Comparison of ENCODE assay signal across 8 mouse cellular contexts in genomic region chr11:51615601-51616000, GRCm38 (mm10). TPM values are rescaled to one million over a fixed set of nuclear protein-coding genes. Genes with fewer than 3 reads are reported as not detected.
DNase-seq lines count a peak whose midpoint lies in the region; ATAC-seq and TF ChIP-seq lines count a peak whose summit lies in the region.

No protein-coding gene starts in this region.

- H3K4me3 ChIP-seq in forebrain, postnatal 0 days (ENCODE audit: low read depth, low read length): peak overlapping the region; percentile 27
- H3K4me3 ChIP-seq in hindbrain, embryonic 13.5 days: peak overlapping the region; percentile 32
- peak overlapping the region; percentile 32 for H3K4me3 ChIP-seq in midbrain, embryonic 16.5 days (ENCODE audit: low read depth, low read length)
- peak overlapping the region; percentile 42 for H3K4me3 ChIP-seq in stomach, embryonic 16.5 days (replicated peaks; ENCODE audit: low read length)

- 0 out of 2 replicates have a peak, but pooled peaks cover 3% of the 10 kb centered on the region for H3K4me1 ChIP-seq in forebrain, postnatal 0 days (ENCODE audit: insufficient read depth)
- peaks cover 24% of the 10 kb centered on the region for H3K4me1 ChIP-seq in hindbrain, embryonic 13.5 days (replicated peaks)
- peaks cover 12% of the 10 kb centered on the region for H3K4me1 ChIP-seq in midbrain, embryonic 16.5 days (ENCODE audit: control insufficient read depth, insufficient read depth, low read length)
- H3K4me1 ChIP-seq in stomach, embryonic 16.5 days (ENCODE audit: control insufficient read depth, insufficient read depth, low read length): peaks cover 17% of the 10 kb centered on the region

- H3K9me3 ChIP-seq in forebrain, postnatal 0 days (ENCODE audit: low read length): no peaks in the 10 kb centered on the region
- no peaks in the 10 kb centered on the region for H3K9me3 ChIP-seq in hindbrain, embryonic 13.5 days
- no peaks in the 10 kb centered on the region for H3K9me3 ChIP-seq in midbrain, embryonic 16.5 days (replicated peaks; ENCODE audit: control insufficient read depth, low read length, poor library complexity, severe bottlenecking)
- H3K9me3 ChIP-seq in stomach, embryonic 16.5 days (replicated peaks; ENCODE audit: control insufficient read depth, low read length): no peaks in the 10 kb centered on the region

- H3K36me3 ChIP-seq in forebrain, postnatal 0 days (ENCODE audit: insufficient read depth): no peaks in the 10 kb centered on the region
- H3K36me3 ChIP-seq in hindbrain, embryonic 13.5 days: no peaks in the 10 kb centered on the region
- H3K36me3 ChIP-seq in midbrain, embryonic 16.5 days (ENCODE audit: control insufficient read depth, insufficient read depth, low read length): no peaks in the 10 kb centered on the region
- no peaks in the 10 kb centered on the region for H3K36me3 ChIP-seq in stomach, embryonic 16.5 days (ENCODE audit: control insufficient read depth, insufficient read depth, low read length)

- H3K27ac ChIP-seq in forebrain, postnatal 0 days (ENCODE audit: low read depth, low read length): 0 out of 2 replicates have a peak overlapping the region, but pooled peaks have one; percentile 15
- H3K27ac ChIP-seq in hindbrain, embryonic 13.5 days: no peak overlapping the region
- peak overlapping the region; percentile 26; the same call in 1 of the 2 replicates for H3K27ac ChIP-seq in midbrain, embryonic 16.5 days (ENCODE audit: low read length)
- H3K27ac ChIP-seq in stomach, embryonic 16.5 days (ENCODE audit: low read length): peak overlapping the region; percentile 97

- no peaks in the 10 kb centered on the region for H3K27me3 ChIP-seq in forebrain, postnatal 0 days (ENCODE audit: insufficient read depth, low read length)
- H3K27me3 ChIP-seq in hindbrain, embryonic 13.5 days: no peaks in the 10 kb centered on the region
- H3K27me3 ChIP-seq in midbrain, embryonic 16.5 days (ENCODE audit: control insufficient read depth, insufficient read depth, low read depth, low read length): no peaks in the 10 kb centered on the region
- no peaks in the 10 kb centered on the region for H3K27me3 ChIP-seq in stomach, embryonic 16.5 days (ENCODE audit: control insufficient read depth, insufficient read depth, low read length)

- WGBS in forebrain, postnatal 0 days: 7% methylated on average over 14 of the region's 14 CpGs
- 4% methylated on average over 14 of the region's 14 CpGs for WGBS in hindbrain, embryonic 13.5 days
- WGBS in midbrain, embryonic 16.5 days: 6% methylated on average over 14 of the region's 14 CpGs
- 4% methylated on average over 14 of the region's 14 CpGs for WGBS in stomach, embryonic 16.5 days

- peak; percentile 37 to 60 for DNase-seq in cerebellum, postnatal 25 days
- DNase-seq in cerebellum, postnatal 4 days (ENCODE audit: low spot score in 2 of 2): no peak
- DNase-seq in brain, adult 2 months (ENCODE audit: low read depth, low spot score): peak; percentile 77
- no peak for DNase-seq in forebrain, postnatal 0 days
- peak; percentile 91 for DNase-seq in liver

- H3K4me2 ChIP-seq in forebrain, postnatal 0 days (ENCODE audit: low read depth): peak overlapping the region; percentile 51
- H3K4me2 ChIP-seq in hindbrain, embryonic 13.5 days: peak overlapping the region; percentile 57
- H3K4me2 ChIP-seq in midbrain, embryonic 16.5 days (ENCODE audit: low read length): peak overlapping the region; percentile 69
- H3K4me2 ChIP-seq in stomach, embryonic 16.5 days (ENCODE audit: low read depth, low read length): peak overlapping the region; percentile 68

- H3K9ac ChIP-seq in forebrain, postnatal 0 days: peak overlapping the region; percentile 47
- H3K9ac ChIP-seq in hindbrain, embryonic 13.5 days: peak overlapping the region; percentile 66
- H3K9ac ChIP-seq in midbrain, embryonic 16.5 days (ENCODE audit: low read depth, low read length): peak overlapping the region; percentile 62
- peak overlapping the region; percentile 71 for H3K9ac ChIP-seq in stomach, embryonic 16.5 days (ENCODE audit: low read length)

- no peak for ATAC-seq in forebrain, postnatal 0 days
- no peak for ATAC-seq in hindbrain, embryonic 13.5 days (ENCODE audit: low FRiP score)
- ATAC-seq in midbrain, embryonic 16.5 days: no peak
- peak; percentile 85 for ATAC-seq in stomach, embryonic 16.5 days (ENCODE audit: insufficient read depth, low FRiP score)

- no peak for TF ChIP-seq CTCF in forebrain, postnatal 0 days (IDR thresholded peaks at IDR 0.05; ENCODE audit: low read depth)

RNA-seq across cellular contexts. Expression of gene Nhp2, which starts 3.9 kb away (rescaled TPM):
- total RNA-seq in forebrain, postnatal 0 days (2014; rRNA removed): 66.5 and 81.2 TPM in 2 replicates
- 118 and 155 TPM in 2 replicates for polyA plus RNA-seq in forebrain, postnatal 0 days (2015; fragmentation: Nextera tagmentation; extraction: Ambion mirVana)
- polyA plus RNA-seq in hindbrain, embryonic 13.5 days (2015; fragmentation: Nextera tagmentation; extraction: Ambion mirVana): 99.6 and 108 TPM in 2 replicates
- 83.7 and 85.9 TPM in 2 replicates for polyA plus RNA-seq in midbrain, embryonic 16.5 days (2015; fragmentation: Nextera tagmentation; extraction: Ambion mirVana)
- 133 and 138 TPM in 2 replicates for polyA plus RNA-seq in stomach, embryonic 16.5 days (2015; fragmentation: Nextera tagmentation; extraction: Ambion mirVana)

RNA-seq across cellular contexts. Expression of gene Hnrnpab, which starts 9.0 kb away (rescaled TPM):
- 324 and 364 TPM in 2 replicates for total RNA-seq in forebrain, postnatal 0 days (2014; rRNA removed)
- polyA plus RNA-seq in forebrain, postnatal 0 days (2015; fragmentation: Nextera tagmentation; extraction: Ambion mirVana): 350 and 374 TPM in 2 replicates
- polyA plus RNA-seq in hindbrain, embryonic 13.5 days (2015; fragmentation: Nextera tagmentation; extraction: Ambion mirVana): 400 and 427 TPM in 2 replicates
- polyA plus RNA-seq in midbrain, embryonic 16.5 days (2015; fragmentation: Nextera tagmentation; extraction: Ambion mirVana): 273 and 303 TPM in 2 replicates
- 201 and 238 TPM in 2 replicates for polyA plus RNA-seq in stomach, embryonic 16.5 days (2015; fragmentation: Nextera tagmentation; extraction: Ambion mirVana)

RNA-seq across cellular contexts. Expression of gene Rmnd5b, which starts 20.1 kb away (rescaled TPM):
- total RNA-seq in forebrain, postnatal 0 days (2014; rRNA removed): 70.7 and 88.2 TPM in 2 replicates
- polyA plus RNA-seq in forebrain, postnatal 0 days (2015; fragmentation: Nextera tagmentation; extraction: Ambion mirVana): 74.4 and 75.9 TPM in 2 replicates
- 74.8 and 77.7 TPM in 2 replicates for polyA plus RNA-seq in hindbrain, embryonic 13.5 days (2015; fragmentation: Nextera tagmentation; extraction: Ambion mirVana)
- 80.0 and 82.7 TPM in 2 replicates for polyA plus RNA-seq in midbrain, embryonic 16.5 days (2015; fragmentation: Nextera tagmentation; extraction: Ambion mirVana)
- polyA plus RNA-seq in stomach, embryonic 16.5 days (2015; fragmentation: Nextera tagmentation; extraction: Ambion mirVana): 40.0 and 41.3 TPM in 2 replicates

RNA-seq across cellular contexts. Expression of gene Phykpl, which starts 31.0 kb away (rescaled TPM):
- 5.6 and 7.9 TPM in 2 replicates for total RNA-seq in forebrain, postnatal 0 days (2014; rRNA removed)
- 6.7 and 8.4 TPM in 2 replicates for polyA plus RNA-seq in forebrain, postnatal 0 days (2015; fragmentation: Nextera tagmentation; extraction: Ambion mirVana)
- polyA plus RNA-seq in hindbrain, embryonic 13.5 days (2015; fragmentation: Nextera tagmentation; extraction: Ambion mirVana): 10.5 and 11.0 TPM in 2 replicates
- 9.4 and 9.7 TPM in 2 replicates for polyA plus RNA-seq in midbrain, embryonic 16.5 days (2015; fragmentation: Nextera tagmentation; extraction: Ambion mirVana)
- 19.6 and 20.1 TPM in 2 replicates for polyA plus RNA-seq in stomach, embryonic 16.5 days (2015; fragmentation: Nextera tagmentation; extraction: Ambion mirVana)

RNA-seq across cellular contexts. Expression of gene N4bp3, which starts 35.0 kb away (rescaled TPM):
- total RNA-seq in forebrain, postnatal 0 days (2014; rRNA removed): 23.4 and 26.4 TPM in 2 replicates
- polyA plus RNA-seq in forebrain, postnatal 0 days (2015; fragmentation: Nextera tagmentation; extraction: Ambion mirVana): 17.3 and 17.9 TPM in 2 replicates
- polyA plus RNA-seq in hindbrain, embryonic 13.5 days (2015; fragmentation: Nextera tagmentation; extraction: Ambion mirVana): 12.9 and 14.1 TPM in 2 replicates
- polyA plus RNA-seq in midbrain, embryonic 16.5 days (2015; fragmentation: Nextera tagmentation; extraction: Ambion mirVana): 19.6 and 22.3 TPM in 2 replicates
- polyA plus RNA-seq in stomach, embryonic 16.5 days (2015; fragmentation: Nextera tagmentation; extraction: Ambion mirVana): 20.7 and 21.0 TPM in 2 replicates

Comparison
In these comparisons a context has a peak if more than half of its experiments do, and no peak if none do; other contexts are left out.
1. DNase-seq: peak in cerebellum, postnatal 25 days (2 of 2), brain, adult 2 months (single experiment) and liver (single experiment); none in cerebellum, postnatal 4 days (0 of 2) and forebrain, postnatal 0 days (single experiment).
2. Peak in every context shown above with its lines, with median percentiles within 50 percentile points of each other: H3K4me2 ChIP-seq, H3K4me3 ChIP-seq and H3K9ac ChIP-seq.